Mouse (Mus musculus) brain, embryonic 14.5 days (tissue): ENCODE data around the gene Usp7.

ENCODE experiments used
- CTCF ChIP-seq: fragments of 200-500 bp; IDR thresholded peaks from 2 replicates; pipeline ENCODE4 v1.5.1; 2012; ENCODE audit warnings: inconsistent platforms, mild to moderate bottlenecking, moderate library complexity, borderline replicate concordance; ENCODE audit not compliant: insufficient read depth, insufficient read length; ENCODE audit errors: extremely low read depth
- POLR2A ChIP-seq: fragments of 200-500 bp; IDR thresholded peaks from 2 replicates; pipeline ENCODE4 v1.6.1; 2012; ENCODE audit warnings: mild to moderate bottlenecking, inconsistent platforms, borderline replicate concordance; ENCODE audit not compliant: poor library complexity, insufficient read depth, insufficient read length, severe bottlenecking; ENCODE audit errors: extremely low read depth

- no peak for TF ChIP-seq CTCF
- no peak for TF ChIP-seq POLR2A
These were observed 133.8 kb downstream of the Usp7 start for GRCm38 (mm10) chr16:8658349-8658748.
